Mouse (Mus musculus): ENCODE data around the gene Clvs2. TPM values are rescaled to one million over a fixed set of nuclear protein-coding genes. Genes with fewer than 3 reads are reported as not detected.

Gene Clvs2
- 1.4 TPM for polyA plus RNA-seq (2014; fragmentation: Illumina TruSeq; extraction: RNeasy Lipid Tissue Mini Kit (QIAGEN cat#74804); ENCODE audit: low read depth, low replicate concordance)

GRCm38 (mm10) chr10:33624131-33624879 is at the start of gene Clvs2:
TSS of gene Clvs2 (minus strand) at chr10:33624769.

Other genes with a start within 250 kb of the Clvs2 start
- not detected for gene Sult3a2, start 161.9 kb upstream of the Clvs2 start, polyA plus RNA-seq (2014; fragmentation: Illumina TruSeq; extraction: RNeasy Lipid Tissue Mini Kit (QIAGEN cat#74804); ENCODE audit: low read depth, low replicate concordance)
- not detected for gene Sult3a1, start 233.0 kb upstream of the Clvs2 start, polyA plus RNA-seq (2014; fragmentation: Illumina TruSeq; extraction: RNeasy Lipid Tissue Mini Kit (QIAGEN cat#74804); ENCODE audit: low read depth, low replicate concordance)